Comparison of ENCODE assay signal across 9 mouse cellular contexts in the genomic region with DNA sequence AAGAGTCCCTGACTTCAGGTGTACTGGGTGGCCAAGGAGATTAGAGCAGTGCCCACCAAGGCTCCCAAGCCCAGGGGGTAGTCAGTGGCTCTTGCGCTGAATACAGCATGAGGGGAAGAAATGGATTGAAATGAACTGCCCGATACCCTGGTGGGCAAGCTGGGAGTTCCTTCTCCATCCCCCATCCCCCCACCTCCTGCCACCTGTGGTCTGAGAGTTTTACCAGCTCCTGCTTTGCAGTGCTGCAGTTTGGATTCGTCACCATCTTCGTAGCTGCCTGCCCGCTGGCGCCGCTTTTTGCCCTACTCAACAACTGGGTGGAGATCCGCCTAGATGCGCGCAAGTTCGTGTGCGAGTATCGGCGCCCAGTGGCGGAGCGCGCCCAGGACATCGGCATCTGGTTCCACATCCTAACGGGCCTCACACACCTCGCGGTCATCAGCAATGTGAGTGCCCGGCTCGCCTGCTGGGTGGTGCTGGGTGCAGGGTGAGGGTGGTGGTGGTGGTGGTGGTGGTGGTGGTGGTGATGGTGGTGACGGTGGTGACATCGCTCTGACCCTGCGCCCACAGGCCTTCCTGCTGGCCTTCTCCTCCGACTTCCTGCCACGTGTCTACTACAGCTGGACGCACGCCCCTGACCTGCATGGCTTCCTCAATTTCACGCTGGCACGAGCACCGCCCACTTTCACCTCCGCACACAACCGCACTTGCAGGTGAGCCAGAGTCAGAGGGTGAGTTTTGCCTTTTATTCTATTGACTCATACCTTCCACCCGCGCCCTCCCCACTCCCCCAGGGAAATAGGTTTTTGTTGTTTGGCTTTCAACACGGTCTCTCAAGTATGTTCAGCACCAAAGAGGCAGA. TPM values are rescaled to one million over a fixed set of nuclear protein-coding genes. Genes with fewer than 3 reads are reported as not detected.
DNase-seq lines count a peak whose midpoint lies in the region; ATAC-seq and TF ChIP-seq lines count a peak whose summit lies in the region.
"Had no signal": no experiment of that assay in that cellular context is flagged by ENCODE, and none has a peak within 500 bp of the region (broad histone marks: within the 10 kb centered on the region; RNA-seq: fewer than 3 reads in every experiment).

No protein-coding gene starts in this region.

- DNase-seq in adrenal gland, postnatal 14 days: peak; percentile 53
- DNase-seq in adrenal gland, postnatal 4 days (ENCODE audit: low spot score in 2 of 2): no peak
- DNase-seq in A20 (ENCODE audit: low read depth, low spot score): peak; percentile 32
- peak; percentile 25 to 47 for DNase-seq in kidney, postnatal 4 days
- DNase-seq in frontal cortex, postnatal 25 days (ENCODE audit: low spot score in 2 of 2): no peak

- H3K9ac ChIP-seq in embryonic facial prominence, embryonic 15.5 days: no peak overlapping the region

- peaks cover 13% of the 10 kb centered on the region for H3K36me3 ChIP-seq in embryonic facial prominence, embryonic 15.5 days
- H3K36me3 ChIP-seq in testis, adult 2 months (ENCODE audit: control insufficient read depth, insufficient read depth, low read length): no peaks in the 10 kb centered on the region

- TF ChIP-seq POLR2A in testis, adult 2 months (IDR thresholded peaks at IDR 0.05; ENCODE audit: control insufficient read depth, low read depth, low read length): no peak

- H3K9me3 ChIP-seq in embryonic facial prominence, embryonic 15.5 days (replicated peaks): no peaks in the 10 kb centered on the region

- WGBS in embryonic facial prominence, embryonic 15.5 days: 15% methylated on average over 37 of the region's 38 CpGs

- no peak for TF ChIP-seq CTCF in testis, adult 2 months (IDR thresholded peaks at IDR 0.05; ENCODE audit: control insufficient read depth, insufficient read depth, insufficient replicate concordance, low read depth, low read length)

- no peak overlapping the region for H3K27ac ChIP-seq in embryonic facial prominence, embryonic 15.5 days (replicated peaks)
- no peak overlapping the region for H3K27ac ChIP-seq in testis, adult 2 months (ENCODE audit: control insufficient read depth, insufficient read depth, low read depth, low read length)

- H3K27me3 ChIP-seq in embryonic facial prominence, embryonic 15.5 days: 0 out of 2 replicates have a peak, but pooled peaks cover 5% of the 10 kb centered on the region
- no peaks in the 10 kb centered on the region for H3K27me3 ChIP-seq in testis, adult 2 months (ENCODE audit: control insufficient read depth, insufficient read depth, low read length)

- ATAC-seq in embryonic facial prominence, embryonic 15.5 days (ENCODE audit: insufficient number of reproducible peaks, low FRiP score, low TSS enrichment, low read depth): no peak
- peak; percentile 31; the same call in 1 of the 2 replicates for ATAC-seq in megakaryocyte-erythroid progenitor cell, adult 5-6 weeks (replicated peaks; ENCODE audit: low FRiP score, low TSS enrichment, poor library complexity, severe bottlenecking)

- peak overlapping the region; percentile 46 for H3K4me2 ChIP-seq in embryonic facial prominence, embryonic 15.5 days (replicated peaks)

- peaks cover 8% of the 10 kb centered on the region for H3K4me1 ChIP-seq in embryonic facial prominence, embryonic 15.5 days
- H3K4me1 ChIP-seq in testis, adult 2 months (ENCODE audit: control insufficient read depth, insufficient read depth, low read length): peaks cover 12% of the 10 kb centered on the region

- peak overlapping the region; percentile 24 for H3K4me3 ChIP-seq in embryonic facial prominence, embryonic 15.5 days (replicated peaks)
- peak overlapping the region; percentile 50 for H3K4me3 ChIP-seq in testis, adult 2 months (ENCODE audit: control insufficient read depth, low read depth, low read length)

RNA-seq across cellular contexts. Expression of gene Ano7, which starts 27.7 kb away (rescaled TPM):
- not detected in 2 replicates for total RNA-seq in adrenal gland, postnatal 14 days (2021)
- total RNA-seq in adrenal gland, postnatal 4 days (2021): not detected
- polyA plus RNA-seq in embryonic facial prominence, embryonic 15.5 days (2015; fragmentation: Nextera tagmentation; extraction: Ambion mirVana): 2.8 and 3.7 TPM in 2 replicates
- 0.37 TPM in 1 of 2 replicates, not detected in the other for total RNA-seq in megakaryocyte-erythroid progenitor cell, adult 5-6 weeks (2014; fragmentation: Nextera tagmentation)
- total RNA-seq in megakaryocyte-erythroid progenitor cell, adult 5-6 weeks (2017): 1.3 TPM in 1 of 2 replicates, not detected in the other
- 0.49 and 0.85 TPM in 2 replicates for polyA plus RNA-seq in testis, adult 2 months (2012; rRNA removed)
- total RNA-seq: heart, postnatal 14 days had no signal

RNA-seq across cellular contexts. Expression of gene Pask, which starts 58.1 kb away (rescaled TPM):
- total RNA-seq in adrenal gland, postnatal 14 days (2021): 4.0 and 5.3 TPM in 2 replicates
- 10 to 100 TPM; 11.4 to 15.9 TPM for total RNA-seq in adrenal gland, postnatal 4 days (2021)
- 12.4 and 14.2 TPM in 2 replicates for polyA plus RNA-seq in embryonic facial prominence, embryonic 15.5 days (2015; fragmentation: Nextera tagmentation; extraction: Ambion mirVana)
- total RNA-seq in megakaryocyte-erythroid progenitor cell, adult 5-6 weeks (2014; fragmentation: Nextera tagmentation): 19.3 and 25.5 TPM in 2 replicates
- 12.5 and 24.5 TPM in 2 replicates for total RNA-seq in megakaryocyte-erythroid progenitor cell, adult 5-6 weeks (2017)
- polyA plus RNA-seq in testis, adult 2 months (2012; rRNA removed): 36.3 and 38.0 TPM in 2 replicates

RNA-seq across cellular contexts. Expression of gene Ppp1r7, which starts 58.8 kb away (rescaled TPM):
- total RNA-seq in adrenal gland, postnatal 14 days (2021): 22.1 and 27.2 TPM in 2 replicates
- 10 to 100 TPM; 30.6 to 35.3 TPM for total RNA-seq in adrenal gland, postnatal 4 days (2021)
- polyA plus RNA-seq in embryonic facial prominence, embryonic 15.5 days (2015; fragmentation: Nextera tagmentation; extraction: Ambion mirVana): 48.9 and 50.2 TPM in 2 replicates
- 30.1 and 33.7 TPM in 2 replicates for total RNA-seq in megakaryocyte-erythroid progenitor cell, adult 5-6 weeks (2014; fragmentation: Nextera tagmentation)
- 34.3 and 50.2 TPM in 2 replicates for total RNA-seq in megakaryocyte-erythroid progenitor cell, adult 5-6 weeks (2017)
- 8.7 and 10.6 TPM in 2 replicates for polyA plus RNA-seq in testis, adult 2 months (2012; rRNA removed)

Comparison
In these comparisons a context has a peak if more than half of its experiments do, and no peak if none do; other contexts are left out.
1. DNase-seq: peak in adrenal gland, postnatal 14 days (single experiment), A20 (single experiment) and kidney, postnatal 4 days (2 of 2); none in adrenal gland, postnatal 4 days (0 of 2) and frontal cortex, postnatal 25 days (0 of 2).